Mouse (Mus musculus) large intestine, adult 2 months (tissue): ENCODE measurements around the gene Arfgef2. TPM values are rescaled to one million over a fixed set of nuclear protein-coding genes. Genes with fewer than 3 reads are reported as not detected.
"Not testable (repeated sequence)": the region's sequence is repeated elsewhere in the genome, so short reads cannot be mapped to it uniquely, and the experiment has no call there.

Source experiments
- DNase-seq: peaks from one replicate; pipeline ENCODE4 v3.0.0-alpha.2; 2012; ENCODE audit warnings: low read depth, low spot score
- WGBS: fragments of 180-500 bp; shearing (Covaris S2); methylation state at CpG from one replicate; pipeline ENCODE4 v1.1.7; 2018; 5-methylcytosine and 5-hydroxymethylcytosine counted together
- polyA plus RNA-seq: library from polyadenylated mRNA; depleted of rRNA; stranded (reverse); fragments of >200 nt; gene quantifications from 2 replicates; pipeline ENCODE4 v1.2.3, GENCODE M21; 2012; rRNA removed

Gene Arfgef2
- 9.0 and 14.2 TPM in 2 replicates for polyA plus RNA-seq

DNA sequence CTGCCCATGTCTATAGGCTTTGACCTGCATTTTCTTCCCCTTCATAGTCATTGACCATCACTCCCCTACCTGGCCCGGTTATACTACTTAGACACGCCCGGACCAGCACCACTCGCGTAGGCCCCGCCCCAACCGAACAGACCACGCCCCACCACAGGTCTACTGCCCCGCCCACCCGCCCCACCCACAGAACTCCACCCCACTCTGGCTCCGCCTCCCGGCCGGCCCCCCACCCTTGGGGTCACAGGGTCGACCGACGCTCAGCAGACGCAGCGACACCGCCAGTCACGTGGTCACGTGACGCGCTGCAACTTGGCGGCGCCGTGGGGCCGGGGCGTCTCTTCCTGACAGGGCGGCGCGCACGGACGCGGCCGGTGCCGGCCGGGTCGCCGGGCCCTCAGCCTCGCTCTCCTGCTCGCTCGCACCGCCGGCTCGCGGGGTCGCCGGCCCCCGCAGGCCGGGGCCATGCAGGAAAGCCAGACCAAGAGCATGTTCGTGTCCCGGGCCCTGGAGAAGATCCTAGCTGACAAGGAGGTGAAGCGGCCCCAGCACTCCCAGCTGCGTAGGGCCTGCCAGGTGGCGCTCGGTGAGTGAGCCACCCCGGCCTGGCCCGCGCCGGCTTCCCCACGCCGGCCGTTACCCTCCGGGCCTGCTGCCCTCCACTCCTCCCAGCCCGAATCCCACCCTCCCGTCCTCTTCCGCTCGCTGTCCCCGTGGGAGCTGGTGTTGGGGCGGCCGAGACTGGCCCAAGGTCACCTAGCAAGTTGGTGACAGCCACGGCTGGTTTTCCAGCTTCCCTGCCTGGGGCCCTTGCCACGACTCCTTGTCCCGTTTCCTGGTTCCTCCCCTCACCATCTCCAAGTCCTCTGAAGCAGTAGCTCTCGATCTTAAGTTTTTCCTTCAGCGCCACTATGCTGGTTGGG, at the start of gene Arfgef2:
Arfgef2 (plus strand) TSS at position 339 of the 923 bp plus-strand sequence.
- WGBS, result under 1% methylated on average over 76 of the region's 76 CpGs
- DNase-seq, result peak; percentile 57

DNA sequence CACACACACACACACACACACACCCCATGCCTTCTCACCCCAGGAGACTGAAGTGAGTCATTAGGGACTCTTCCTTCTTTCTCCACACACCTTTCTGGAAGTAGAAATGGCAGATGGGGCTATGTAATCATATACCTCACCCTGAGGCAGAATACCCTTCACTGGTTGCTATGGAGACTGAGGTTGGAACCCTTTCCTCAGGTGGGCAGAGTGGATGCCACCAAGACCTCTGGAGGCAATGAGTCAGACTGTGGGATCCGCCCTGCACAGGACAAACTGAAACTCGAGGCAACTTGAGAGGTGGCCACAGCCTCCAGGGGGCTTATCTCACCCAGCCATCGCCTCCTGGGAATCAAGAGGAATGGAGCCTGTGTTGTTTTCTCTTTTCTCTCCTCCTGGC, 47.4 kb upstream of the Arfgef2 start:
- WGBS, result 22% methylated on average over 3 of the region's 3 CpGs
- DNase-seq, result no peak

DNA sequence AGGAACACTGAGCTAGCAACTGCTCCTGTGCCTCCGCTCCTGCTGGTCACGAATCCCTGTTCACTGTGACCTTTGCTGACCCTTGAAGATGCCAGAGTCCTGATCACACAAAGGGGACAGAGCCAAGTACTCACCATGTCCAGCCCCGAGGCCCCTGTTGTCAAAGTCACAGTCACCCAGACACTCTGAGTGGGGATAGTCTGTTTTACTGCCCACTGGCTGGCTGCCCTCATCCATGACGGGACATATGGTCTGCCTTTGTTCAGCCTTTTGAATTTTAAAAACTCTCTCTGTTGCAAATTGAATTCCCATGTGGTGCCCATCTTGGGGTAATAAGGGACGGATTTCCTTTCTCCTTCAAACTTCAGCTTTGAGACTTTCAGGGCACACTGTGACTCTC, 41.3 kb upstream of the Arfgef2 start:
- 50% methylated on average over 5 of the region's 5 CpGs for WGBS
- DNase-seq, result no peak

DNA sequence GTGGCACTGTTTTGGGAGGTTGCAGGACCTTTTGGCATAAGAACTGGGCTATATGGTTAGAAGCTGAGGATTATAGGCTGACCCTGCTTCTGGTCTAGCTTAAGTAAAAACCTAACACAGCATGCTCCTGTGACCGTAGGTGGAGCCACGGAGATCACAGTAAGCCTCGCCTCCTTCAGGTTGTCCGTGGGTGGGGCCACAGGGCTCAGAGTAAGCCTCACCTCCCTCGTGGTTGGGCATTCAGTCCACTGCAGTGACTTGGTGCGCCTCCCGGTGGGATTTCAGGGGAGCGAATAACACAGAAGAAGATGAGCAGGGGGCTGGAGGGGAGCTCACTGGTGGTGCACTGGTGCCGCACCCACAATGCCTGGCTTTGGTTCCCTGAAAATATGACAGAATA, 37.8 kb upstream of the Arfgef2 start:
- no peak for DNase-seq
- 68% methylated on average over 9 of the region's 9 CpGs for WGBS

DNA sequence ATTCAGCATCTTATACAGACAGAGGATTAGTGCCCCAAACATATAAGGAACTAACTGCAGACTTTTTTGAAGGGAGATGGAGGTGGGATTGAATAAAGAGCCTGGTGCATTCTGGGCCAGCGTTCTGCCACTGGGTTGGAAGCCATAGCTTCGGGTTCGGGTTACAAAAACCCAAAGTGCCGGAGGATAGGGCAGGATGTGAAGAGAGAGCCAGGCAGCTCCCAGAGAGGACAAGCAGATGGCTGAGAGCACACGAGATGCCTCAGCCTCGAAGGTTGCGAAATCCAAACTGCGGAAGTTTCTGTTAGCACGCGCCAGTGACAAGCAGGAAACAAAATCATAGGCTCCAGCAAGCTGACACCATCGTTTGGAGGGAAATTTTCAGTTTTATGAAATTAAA, 34.0 kb upstream of the Arfgef2 start:
- WGBS, result 26% methylated on average over 11 of the region's 11 CpGs
- no peak for DNase-seq

DNA sequence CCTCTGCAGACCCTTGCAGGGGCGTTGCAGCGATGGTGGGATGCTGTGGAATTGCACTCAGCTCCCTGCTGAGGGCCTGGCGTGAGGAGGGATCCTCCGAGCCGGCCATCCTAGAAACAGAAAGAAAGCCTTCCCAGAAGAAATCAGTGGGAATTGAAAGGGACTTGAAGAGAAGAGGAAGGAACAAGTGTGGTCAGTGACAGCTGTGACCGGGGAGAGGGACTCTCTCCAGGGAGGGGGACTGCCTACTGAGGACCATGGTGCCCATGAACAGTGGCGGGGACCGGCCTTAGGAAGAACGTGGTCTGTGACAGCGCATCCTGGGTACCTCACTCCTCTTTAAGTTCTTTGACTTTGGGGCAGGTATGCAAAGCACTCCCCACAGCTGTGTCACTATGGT, 31.8 kb upstream of the Arfgef2 start:
- WGBS, result 82% methylated on average over 10 of the region's 10 CpGs
- no peak for DNase-seq

DNA sequence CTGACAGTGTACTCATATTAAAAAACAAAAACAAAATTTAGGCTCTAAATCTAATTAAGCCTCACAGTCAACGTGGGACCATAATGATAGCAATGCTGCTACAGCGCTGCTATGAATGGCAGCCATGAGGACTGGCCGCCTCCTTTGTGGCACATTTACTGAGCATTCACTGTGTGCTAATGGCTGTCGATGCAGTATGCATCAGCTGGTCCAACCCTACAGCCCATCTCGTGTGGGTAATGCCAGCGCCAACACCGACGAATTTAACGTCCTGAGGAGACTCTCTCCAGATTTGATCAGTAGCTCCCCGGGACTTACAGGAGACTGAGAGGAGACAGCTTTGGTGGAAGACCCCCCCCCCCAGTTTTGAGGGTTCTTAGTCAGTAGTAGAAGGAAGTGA, 31.1 kb upstream of the Arfgef2 start:
- WGBS, result 83% methylated on average over 10 of the region's 10 CpGs
- no peak for DNase-seq

DNA sequence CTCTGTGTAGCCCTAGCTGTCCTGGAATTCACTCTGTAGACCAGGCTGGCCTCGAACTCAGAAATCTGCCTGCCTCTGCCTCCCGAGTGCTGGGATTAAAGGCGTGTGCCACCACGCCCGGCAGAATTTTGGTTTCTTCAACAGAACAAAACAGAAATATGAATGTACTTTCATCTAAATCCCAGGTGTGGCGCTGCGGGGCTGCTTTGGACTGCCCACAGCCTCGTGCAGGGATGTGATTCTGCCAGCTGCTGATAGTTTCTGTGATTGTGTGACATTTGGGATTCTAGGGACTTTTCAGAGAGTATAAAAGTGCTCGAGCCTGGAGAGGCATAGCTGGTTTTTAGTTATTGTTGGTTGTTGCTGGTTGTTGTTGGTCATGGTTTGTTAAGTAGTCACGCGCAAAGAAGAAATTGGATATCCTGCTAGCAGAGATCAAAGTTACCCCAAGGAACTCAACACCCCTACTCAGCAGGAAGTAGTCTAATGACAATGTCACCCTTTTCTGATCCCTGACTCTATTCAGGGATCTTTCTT, 30.0 kb upstream of the Arfgef2 start:
- WGBS, result 74% methylated on average over 11 of the region's 11 CpGs
- DNase-seq, result no peak

DNA sequence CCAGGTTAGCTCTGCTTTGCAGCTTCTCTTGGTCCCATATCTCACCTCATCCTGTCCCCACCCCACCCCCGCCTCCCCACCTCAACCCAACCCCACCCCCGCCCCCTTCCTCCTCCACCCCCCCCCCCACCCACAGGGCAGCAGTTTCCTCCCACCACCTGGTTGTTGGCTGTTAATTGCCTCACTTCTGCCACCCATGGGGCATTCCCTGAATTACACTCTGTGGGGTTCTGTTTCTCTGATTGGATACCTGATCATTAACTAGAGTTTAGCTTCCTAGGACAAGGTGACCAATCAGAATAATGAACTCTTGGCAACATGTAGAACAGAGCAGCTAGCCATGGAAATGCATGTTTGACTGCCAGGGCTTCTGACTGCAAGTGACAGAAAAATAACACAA, 29.1 kb upstream of the Arfgef2 start:
- WGBS, result 25% methylated on average over 2 of the region's 2 CpGs
- DNase-seq, result no peak

DNA sequence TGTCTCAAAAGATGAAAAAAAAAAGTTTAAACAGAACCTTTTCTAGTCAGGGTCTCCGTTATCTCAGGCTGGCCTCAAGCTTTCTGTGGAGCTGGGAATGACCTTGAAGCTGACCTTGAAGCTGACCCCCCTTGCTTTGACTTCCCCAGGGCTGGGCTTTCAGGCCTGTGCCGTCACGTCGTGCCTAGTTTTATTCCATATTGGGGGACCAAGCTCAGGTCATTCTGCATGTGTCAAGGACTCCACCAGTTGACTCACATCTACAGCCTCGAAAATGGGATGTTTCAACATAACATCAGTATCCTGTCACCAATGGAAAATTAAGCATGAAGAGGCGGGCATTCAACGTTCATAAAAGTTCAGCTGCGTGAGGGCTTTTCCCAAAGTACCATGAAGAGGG, 25.4 kb upstream of the Arfgef2 start:
- WGBS, result 85% methylated on average over 8 of the region's 8 CpGs

DNA sequence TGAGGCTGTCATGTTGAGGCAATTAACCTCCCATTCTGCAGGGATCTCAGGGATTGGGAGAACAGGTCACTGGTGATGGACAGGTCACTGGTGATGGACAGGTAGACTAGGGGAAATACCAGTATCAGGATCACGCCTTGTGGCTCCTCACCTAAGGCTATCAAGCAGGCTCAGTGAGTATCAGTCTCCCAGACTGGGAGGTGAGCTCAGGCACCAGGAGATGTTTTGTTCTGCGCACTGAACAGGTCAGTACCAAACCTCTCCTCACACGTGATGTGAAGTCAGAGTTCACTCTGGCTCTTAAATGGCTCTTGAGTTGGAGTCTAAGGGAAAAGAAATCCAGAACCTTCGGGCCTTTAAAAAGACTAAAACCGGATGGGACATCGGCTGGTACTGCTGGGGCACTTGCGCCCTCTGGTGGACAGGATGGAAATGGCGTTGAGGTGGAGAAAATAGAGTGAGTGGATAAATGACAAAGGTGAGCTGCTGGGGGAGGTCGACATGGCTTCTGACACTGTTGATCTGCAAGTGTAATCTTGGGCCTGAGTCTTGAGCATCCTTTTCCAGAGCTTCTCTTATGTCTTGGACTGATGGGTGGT, 24.3 kb upstream of the Arfgef2 start:
- 14% methylated on average over 9 of the region's 9 CpGs for WGBS
- no peak for DNase-seq

More for the DNA sequence above, 25.4 kb upstream of the Arfgef2 start:
- no peak for DNase-seq

DNA sequence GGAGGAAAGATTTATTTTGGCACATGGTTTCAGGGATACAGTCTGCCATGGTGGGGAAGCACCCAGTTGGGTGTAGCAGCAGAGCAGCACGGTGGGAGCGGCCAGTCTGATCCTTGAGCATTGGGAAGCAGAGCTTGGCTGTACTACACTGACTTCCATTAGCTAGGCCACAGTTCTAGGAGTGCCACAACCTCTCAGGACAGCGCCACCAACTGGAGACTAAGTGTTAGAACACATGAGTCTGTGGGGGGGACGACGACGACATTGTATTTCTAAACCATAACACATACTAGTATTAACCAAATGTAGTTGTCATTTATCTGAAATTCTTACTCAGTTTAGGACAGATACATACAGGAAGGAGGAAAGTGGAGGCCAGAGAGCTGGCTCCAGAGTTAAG, 21.0 kb upstream of the Arfgef2 start:
- 83% methylated on average over 6 of the region's 6 CpGs for WGBS

DNA sequence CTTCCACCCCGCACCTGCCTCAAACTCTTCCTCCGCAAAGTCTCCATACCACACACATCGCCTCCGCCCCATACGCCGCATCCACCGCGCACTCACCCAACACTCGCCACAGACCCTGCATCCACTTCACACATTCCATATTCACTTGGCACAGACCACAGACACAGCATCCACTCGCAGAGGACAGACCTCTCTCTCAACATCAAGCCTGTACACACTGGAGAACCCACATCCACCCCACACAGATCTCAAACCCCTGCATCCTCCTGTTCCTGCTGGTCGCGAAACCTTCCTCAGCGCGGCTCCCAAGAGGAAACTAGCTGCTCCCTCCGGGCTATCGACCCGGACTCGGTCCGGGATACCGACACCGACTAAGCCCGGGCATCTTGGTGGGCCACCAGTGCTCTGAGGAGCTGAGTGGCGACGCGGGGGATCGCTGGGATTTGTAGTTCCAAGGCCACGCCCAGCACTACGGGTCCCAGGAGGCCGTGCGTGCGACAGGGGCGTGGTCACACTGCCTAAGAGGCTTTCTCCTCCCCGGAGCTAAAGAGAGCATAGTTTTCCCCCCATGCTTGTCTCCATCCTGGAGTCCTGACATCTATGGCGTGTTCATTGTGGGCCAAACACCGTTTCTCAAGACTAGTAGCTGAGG, 18.9 kb upstream of the Arfgef2 start:
- DNase-seq, result peak; percentile 70
- WGBS, result 2% methylated on average over 35 of the region's 35 CpGs

More for the DNA sequence above, 21.0 kb upstream of the Arfgef2 start:
- DNase-seq, result no peak

DNA sequence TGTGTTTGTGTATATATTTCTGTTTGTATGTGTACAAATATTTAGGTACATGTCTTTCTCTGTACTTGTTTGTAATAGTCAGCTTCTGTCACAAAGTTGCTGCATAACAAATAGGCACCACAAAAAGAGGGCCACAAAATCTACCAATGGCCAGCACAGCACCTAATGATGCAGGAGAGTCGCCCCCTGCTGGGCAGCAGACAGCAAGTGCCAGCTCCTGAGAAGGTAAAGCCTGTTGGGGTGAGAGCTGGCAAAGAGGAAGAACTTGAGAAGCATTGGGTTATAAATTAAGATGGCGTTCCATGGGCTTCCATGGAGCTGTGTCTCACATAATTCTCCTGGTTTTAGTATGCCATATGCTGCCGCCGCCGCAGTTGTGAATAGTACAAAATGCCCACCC, 13.7 kb upstream of the Arfgef2 start:
- no peak for DNase-seq
- WGBS, result 79% methylated on average over 5 of the region's 5 CpGs

DNA sequence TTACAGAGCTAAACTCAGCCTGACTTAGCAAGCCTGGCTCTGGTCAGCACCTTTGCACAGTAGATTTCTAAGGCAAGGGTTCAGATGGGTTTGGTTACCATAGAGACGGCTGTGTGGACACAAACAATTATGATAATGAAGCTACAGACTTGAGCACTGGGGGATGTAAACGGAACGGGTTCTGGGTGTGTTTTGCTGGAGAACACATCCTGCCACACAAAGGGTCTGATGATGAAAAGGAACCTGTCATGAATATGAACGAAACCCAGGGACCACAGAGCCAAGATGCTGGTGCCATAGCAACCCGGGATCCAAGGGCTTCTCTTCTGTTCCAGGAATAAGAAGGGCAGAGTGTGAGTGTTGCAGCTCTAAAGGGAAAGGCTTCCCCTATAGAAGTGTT, 13.0 kb upstream of the Arfgef2 start, which contains the start of gene Trp53rkb:
Trp53rkb (plus strand) TSS at position 177 of the 400 bp plus-strand sequence.
- no peak for DNase-seq
- 71% methylated on average over 5 of the region's 5 CpGs for WGBS

DNA sequence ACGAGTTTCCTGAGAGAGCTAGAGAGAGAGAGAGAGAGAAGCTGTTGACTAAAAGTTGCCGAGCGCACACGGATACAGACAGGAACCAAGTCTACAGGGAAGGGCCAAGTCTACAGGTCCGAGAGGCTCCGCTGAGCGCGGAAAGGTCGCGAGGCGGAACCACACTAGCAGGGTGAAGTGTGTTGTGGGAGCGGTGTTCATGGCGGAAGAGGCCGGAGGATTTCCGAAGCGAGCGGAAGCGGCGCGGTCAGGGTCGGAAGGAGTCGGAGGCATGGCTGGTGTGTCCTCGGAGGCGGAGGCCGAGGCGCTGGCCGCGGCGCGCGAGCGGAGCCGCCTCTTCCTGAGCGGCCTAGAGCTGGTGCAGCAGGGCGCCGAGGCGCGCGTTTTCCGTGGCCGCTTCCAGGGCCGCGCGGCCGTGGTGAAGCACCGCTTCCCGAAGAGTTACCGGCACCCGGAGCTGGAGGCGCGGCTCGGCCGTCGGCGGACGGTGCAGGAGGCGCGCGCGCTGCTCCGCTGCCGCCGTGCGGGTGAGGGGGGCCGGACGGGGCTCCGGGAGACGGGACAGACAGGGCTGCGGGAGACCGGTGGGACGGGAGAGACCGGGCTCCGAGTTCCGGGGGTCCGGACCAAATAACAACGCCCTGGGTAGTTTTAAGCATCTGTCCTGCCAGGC, 11.7 kb upstream of the Arfgef2 start:
- not testable (repeated sequence) for DNase-seq
- WGBS, result under 1% methylated on average over 76 of the region's 76 CpGs

DNA sequence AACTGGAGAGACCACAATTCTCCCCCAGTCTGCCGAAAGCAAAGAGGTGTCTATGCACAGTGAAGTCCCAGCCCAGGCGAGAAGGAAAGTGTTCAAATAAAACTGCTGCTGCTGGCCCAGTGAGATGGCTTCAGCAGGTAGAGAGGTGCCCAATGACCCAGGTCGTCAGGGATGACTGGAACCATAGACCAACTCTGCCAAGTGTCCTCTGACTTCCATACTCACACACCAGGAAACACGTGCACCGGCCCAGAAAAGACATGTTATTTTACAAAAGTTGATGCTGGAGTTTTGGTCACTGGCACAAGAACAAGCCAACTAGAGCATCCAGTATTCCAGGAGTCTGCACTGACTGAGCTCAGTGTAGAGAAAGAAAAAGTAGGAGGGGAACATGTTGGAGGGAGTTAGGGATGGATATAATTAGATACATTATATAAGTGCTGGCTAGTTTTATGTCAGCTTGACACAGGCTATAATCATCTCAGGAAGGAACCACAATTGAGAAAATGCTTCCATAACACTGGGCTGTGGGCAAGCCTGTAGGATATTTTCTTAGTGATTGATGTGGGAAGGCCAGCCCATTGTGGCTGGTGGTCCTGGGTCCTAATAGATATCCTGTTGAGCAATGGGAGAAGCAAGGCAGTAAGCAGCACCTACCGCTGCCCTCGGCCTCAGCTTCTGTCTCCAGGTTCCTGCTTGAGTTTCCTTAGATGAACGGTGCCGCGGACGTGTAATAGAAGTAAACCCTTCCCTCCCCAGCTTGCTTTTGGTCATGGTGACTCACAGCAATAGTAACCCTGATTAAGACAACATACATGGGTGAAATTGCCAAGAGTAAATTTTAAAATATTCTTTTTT, 5.5 kb upstream of the Arfgef2 start:
- WGBS, result 78% methylated on average over 11 of the region's 11 CpGs
- DNase-seq, result no peak

DNA sequence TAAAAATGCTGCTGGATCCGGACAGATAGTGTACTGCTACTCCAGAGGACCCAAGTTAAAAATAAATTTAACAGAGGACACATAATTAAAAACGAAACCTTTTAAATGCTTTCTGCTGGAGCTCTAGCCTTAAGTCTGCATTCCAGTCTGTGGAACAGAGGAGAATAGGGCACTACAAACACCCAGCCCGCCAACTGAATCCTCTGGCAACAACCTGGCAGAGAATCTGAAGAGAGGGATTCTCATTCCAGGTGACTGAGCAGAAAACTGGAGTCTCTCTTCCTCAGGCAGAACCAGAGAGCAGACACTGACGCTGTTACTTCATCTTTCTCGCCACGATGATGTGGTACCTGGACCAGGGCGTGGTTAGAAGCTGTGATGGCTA, 4.9 kb upstream of the Arfgef2 start:
- WGBS, result 79% methylated on average over 7 of the region's 7 CpGs
- DNase-seq, result no peak

DNA sequence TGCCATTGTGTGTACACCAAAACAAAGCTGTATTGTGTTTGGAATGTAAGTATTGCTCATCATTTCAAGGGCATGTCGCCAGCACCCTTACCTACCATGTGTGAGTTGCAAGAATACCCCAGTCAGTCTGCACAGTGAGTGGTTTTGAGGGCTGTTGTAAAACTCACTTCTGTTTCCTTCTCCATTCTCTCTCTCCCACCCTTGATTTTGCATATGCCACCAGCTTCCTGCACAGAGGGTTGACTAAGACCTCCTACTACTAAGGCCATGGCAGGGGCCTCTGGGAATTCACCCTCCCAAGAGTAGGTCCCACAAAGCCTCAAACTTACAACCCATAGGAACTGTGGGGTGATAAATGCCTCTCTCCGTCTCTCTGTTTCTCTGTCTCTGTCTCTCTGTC, 4.0 kb upstream of the Arfgef2 start:
- no peak for DNase-seq
- 68% methylated on average over 2 of the region's 2 CpGs for WGBS
